Mouse (Mus musculus) cortical plate, adult 2 months (tissue): ENCODE data around the gene Dgkg.

ENCODE experiments used
- CTCF ChIP-seq: fragments of 200-500 bp; IDR thresholded peaks from 2 replicates; pipeline ENCODE4 v1.5.1; 2011; ENCODE audit warnings: mild to moderate bottlenecking, control low read depth, low read length; ENCODE audit not compliant: insufficient read depth; ENCODE audit errors: extremely low read depth
- POLR2A ChIP-seq: fragments of 200-500 bp; IDR thresholded peaks from 2 replicates; pipeline ENCODE4 v1.6.1; 2011; ENCODE audit warnings: mild to moderate bottlenecking, low read length, control low read depth; ENCODE audit not compliant: insufficient read depth; ENCODE audit errors: extremely low read depth

GRCm38 (mm10) chr16:22483900-22484299, 173.1 kb downstream of the Dgkg start:
- TF ChIP-seq POLR2A: no peak
- no peak for TF ChIP-seq CTCF
